Mouse (Mus musculus) forebrain, embryonic 11.5 days (tissue): ENCODE data around the gene Tesk2. TPM values are rescaled to one million over a fixed set of nuclear protein-coding genes. Genes with fewer than 3 reads are reported as not detected.

Source experiments
- ATAC-seq: fragments of 200-750 bp; cut with Nextera tagmentation; replicated peaks from 2 replicates; pipeline ENCODE4 v1.8.0; 2017; ENCODE audit warnings: moderate TSS enrichment; ENCODE audit not compliant: low FRiP score
- DNase-seq: peaks from one replicate; pipeline ENCODE4 v3.0.0-alpha.2; 2017; ENCODE audit warnings: low spot score
- H3K27ac ChIP-seq: fragments of 300-500 bp; sonication (generic); 2 replicates; pipeline ENCODE4 v1.5.1; 2014; ENCODE audit warnings: low read depth, low read length
- H3K27me3 ChIP-seq: fragments of 300-500 bp; sonication (generic); 2 replicates; pipeline ENCODE4 v1.6.1; 2014; ENCODE audit warnings: mild to moderate bottlenecking, low read length, mixed read lengths; ENCODE audit not compliant: control insufficient read depth, insufficient read depth
- H3K36me3 ChIP-seq: fragments of 300-500 bp; sonication (generic); 2 replicates; pipeline ENCODE4 v1.6.1; 2014; ENCODE audit warnings: mild to moderate bottlenecking, low read length, moderate library complexity, mixed read lengths; ENCODE audit not compliant: control insufficient read depth, insufficient read depth
- H3K4me1 ChIP-seq: fragments of 300-500 bp; sonication (generic); replicated peaks from 2 replicates; pipeline ENCODE4 v1.6.1; 2014; ENCODE audit warnings: low read length, mixed read lengths; ENCODE audit not compliant: control insufficient read depth, insufficient read depth
- H3K4me2 ChIP-seq: fragments of 300-500 bp; sonication (generic); 2 replicates; pipeline ENCODE4 v1.6.1; 2014; ENCODE audit warnings: low read depth, mild to moderate bottlenecking, low read length, moderate library complexity, mixed read lengths; ENCODE audit not compliant: severe bottlenecking
- H3K4me3 ChIP-seq: fragments of 300-500 bp; sonication (generic); 2 replicates; pipeline ENCODE4 v1.5.1; 2014; ENCODE audit warnings: low read depth, low read length
- H3K9ac ChIP-seq: fragments of 300-500 bp; sonication (generic); 2 replicates; pipeline ENCODE4 v1.6.1; 2014; ENCODE audit warnings: low read length
- H3K9me3 ChIP-seq: fragments of 300-500 bp; sonication (generic); 2 replicates; pipeline ENCODE4 v1.6.1; 2016; ENCODE audit warnings: low read length, mixed read lengths; ENCODE audit not compliant: control insufficient read depth
- WGBS: fragments of 180-500 bp; shearing (Covaris S2); extraction: QIAGEN DNeasy Blood & Tissue Kit; methylation state at CpG from one replicate; pipeline ENCODE4 v1.1.7; 2014; 5-methylcytosine and 5-hydroxymethylcytosine counted together
- polyA plus RNA-seq: library from polyadenylated mRNA; unstranded; fragments of >200 nt; fragmentation: Nextera tagmentation; extraction: Ambion mirVana; gene quantifications from 2 replicates; pipeline ENCODE4 v1.2.1, GENCODE M21; 2014

The Tesk2 gene
- polyA plus RNA-seq, 1 experiment from 2014 or later, result 8.6 TPM

GRCm38 (mm10) chr4:116707666-116708065, 13.1 kb upstream of the Tesk2 start:
- Histone ChIP-seq H3K4me1 (peaks cover 3% of the 10 kb centered on the region), H3K4me2 (peak overlapping the region; percentile 92), H3K36me3 (no peaks in the 10 kb centered on the region), H3K27ac (no peak overlapping the region), H3K9ac (peak overlapping the region; percentile 64), H3K4me3 (peak overlapping the region; percentile 50), H3K9me3 (no peaks in the 10 kb centered on the region), H3K27me3 (no peaks in the 10 kb centered on the region)
- DNase-seq (no peak), ATAC-seq (no peak; the same call in 1 of the 2 replicates)
- 22% methylated on average over 9 of the region's 9 CpGs for WGBS

GRCm38 (mm10) chr4:116708201-116708764, 12.5 kb upstream of the Tesk2 start, which contains the start of the genes Mmachc and Ccdc163:
Gene Mmachc (minus strand): TSS chr4:116708406.
Gene Ccdc163 (plus strand): TSS chr4:116708509.
- H3K27ac ChIP-seq, result no peak within 1 kb of the TSS
- no peaks in the 10 kb centered on the region for H3K36me3 ChIP-seq

GRCm38 (mm10) chr4:116708791-116709390, 11.9 kb upstream of the Tesk2 start:
- peak; percentile 14; the same call in 1 of the 2 replicates for ATAC-seq
- Histone ChIP-seq H3K36me3 (no peaks in the 10 kb centered on the region), H3K4me2 (peak overlapping the region; percentile 92), H3K9ac (peak overlapping the region; percentile 74), H3K4me1 (peaks cover 3% of the 10 kb centered on the region), H3K4me3 (peak overlapping the region; percentile 50), H3K27ac (no peak overlapping the region), H3K27me3 (no peaks in the 10 kb centered on the region), H3K9me3 (no peaks in the 10 kb centered on the region)
- no peak for DNase-seq
- WGBS, result 7% methylated on average over 9 of the region's 9 CpGs

More at GRCm38 (mm10) chr4:116708201-116708764, 12.5 kb upstream of the Tesk2 start, which contains the start of the genes Mmachc and Ccdc163:
- H3K4me3 ChIP-seq, result peak within 1 kb of the TSS; percentile 50
- peak within 1 kb of the TSS; percentile 92 for H3K4me2 ChIP-seq
- H3K9ac ChIP-seq, result peak within 1 kb of the TSS; percentile 74
- DNase-seq, result peak; percentile 91
- WGBS, result under 1% methylated on average over 29 of the region's 29 CpGs
- no peaks in the 10 kb centered on the region for H3K9me3 ChIP-seq
- ATAC-seq, result peak; percentile 98
- no peaks in the 10 kb centered on the region for H3K27me3 ChIP-seq
- H3K4me1 ChIP-seq, result peaks cover 3% of the 10 kb centered on the region

GRCm38 (mm10) chr4:116710154-116710553, 10.6 kb upstream of the Tesk2 start:
- no peak overlapping the region for H3K27ac ChIP-seq
- H3K9ac ChIP-seq, result no peak overlapping the region
- WGBS, result 94% methylated on average over 2 of the region's 2 CpGs
- no peak overlapping the region for H3K4me2 ChIP-seq
- H3K9me3 ChIP-seq, result no peaks in the 10 kb centered on the region
- peaks cover 3% of the 10 kb centered on the region for H3K4me1 ChIP-seq
- ATAC-seq, result no peak
- no peak for DNase-seq
- no peaks in the 10 kb centered on the region for H3K27me3 ChIP-seq
- no peak overlapping the region for H3K4me3 ChIP-seq
- no peaks in the 10 kb centered on the region; the same call in 1 of the 2 replicates for H3K36me3 ChIP-seq

GRCm38 (mm10) chr4:116712536-116712935, 8.2 kb upstream of the Tesk2 start:
- Histone ChIP-seq H3K27me3 (no peaks in the 10 kb centered on the region), H3K4me3 (no peak overlapping the region), H3K9ac (no peak overlapping the region), H3K9me3 (no peaks in the 10 kb centered on the region), H3K4me1 (peaks cover 3% of the 10 kb centered on the region), H3K27ac (no peak overlapping the region), H3K36me3 (no peaks in the 10 kb centered on the region; the same call in 1 of the 2 replicates), H3K4me2 (no peak overlapping the region)
- no peak for ATAC-seq
- 76% methylated on average over 1 of the region's 1 CpGs for WGBS
- DNase-seq, result no peak

GRCm38 (mm10) chr4:116719396-116719795, 1.4 kb upstream of the Tesk2 start:
- ATAC-seq (no peak), DNase-seq (peak; percentile 73)
- no peaks in the 10 kb centered on the region for H3K27me3 ChIP-seq
- no peaks in the 10 kb centered on the region for H3K9me3 ChIP-seq
- H3K9ac ChIP-seq, result no peak overlapping the region
- H3K4me1 ChIP-seq, result peaks cover 5% of the 10 kb centered on the region; the same call in 1 of the 2 replicates
- H3K36me3 ChIP-seq, result no peaks in the 10 kb centered on the region; the same call in 1 of the 2 replicates
- H3K4me3 ChIP-seq, result no peak overlapping the region
- 19% methylated on average over 3 of the region's 3 CpGs for WGBS
- H3K4me2 ChIP-seq, result no peak overlapping the region
- H3K27ac ChIP-seq, result no peak overlapping the region

- peak overlapping the region; percentile 93 for H3K4me2 ChIP-seq
Observed at GRCm38 (mm10) chr4:116721098-116721628, 415 bp downstream of the Tesk2 start.

GRCm38 (mm10) chr4:116722230-116722629, 1.5 kb downstream of the Tesk2 start:
- Histone ChIP-seq H3K27me3 (no peaks in the 10 kb centered on the region), H3K9me3 (no peaks in the 10 kb centered on the region), H3K27ac (no peak overlapping the region), H3K4me3 (0 out of 2 replicates have a peak overlapping the region, but pooled peaks have one; percentile 75), H3K9ac (no peak overlapping the region), H3K4me1 (peaks cover 5% of the 10 kb centered on the region; the same call in 1 of the 2 replicates), H3K36me3 (no peaks in the 10 kb centered on the region), H3K4me2 (peak overlapping the region; percentile 93)
- WGBS, result 37% methylated on average over 7 of the region's 7 CpGs
- ATAC-seq (no peak), DNase-seq (no peak)

More at GRCm38 (mm10) chr4:116721098-116721628, 415 bp downstream of the Tesk2 start:
- no peak; the same call in 1 of the 2 replicates for ATAC-seq
- H3K9me3 ChIP-seq, result no peaks in the 10 kb centered on the region
- H3K4me3 ChIP-seq, result peak overlapping the region; percentile 75
- no peaks in the 10 kb centered on the region for H3K36me3 ChIP-seq
- DNase-seq, result no peak
- 0% methylated on average over 29 of the region's 29 CpGs for WGBS
- peaks cover 5% of the 10 kb centered on the region; the same call in 1 of the 2 replicates for H3K4me1 ChIP-seq
- H3K27me3 ChIP-seq, result no peaks in the 10 kb centered on the region
- H3K27ac ChIP-seq, result peak overlapping the region; percentile 73
- H3K9ac ChIP-seq, result peak overlapping the region; percentile 80
